Mouse (Mus musculus) Patski (cell line): ENCODE measurements at regions not wholly inside any gene's neighbourhood (a gene's known extent, or its start where the extent isn't known, plus 50 kb on each side); places are given as distances from the start of the nearest gene placed in this dataset.

Experiments used
- ATAC-seq: fragments of 100-300 bp; one replicate; pipeline ENCODE4 v1.8.0; 2021
- CTCF ChIA-PET: fragments of 350-600 bp; sonication (Branson Sonifier 250); formaldehyde crosslinking; loops from one replicate; lab custom pipeline; 2022; ENCODE audit warnings: inconsistent platforms; lab: Charles Lee
- POLR2A ChIA-PET: fragments of 350-600 bp; sonication (Branson Sonifier 250); formaldehyde crosslinking; loops from one replicate; lab custom pipeline; 2022; ENCODE audit warnings: antibody characterized with exemption, inconsistent platforms; lab: Charles Lee
- DNase-seq: peaks from one replicate; pipeline ENCODE4 v3.0.0-alpha.2; 2011; ENCODE audit warnings: low read depth, low spot score
- H3K27me3 ChIP-seq: fragments of 371-371 bp; one replicate; pipeline ENCODE4 v1.5.1; 2021
- CTCF ChIP-seq: fragments of 100-300 bp; IDR thresholded peaks from one replicate; pipeline ENCODE4 v1.5.1; 2021
- in situ Hi-C: fragments of 300-500 bp; cut with MboI; formaldehyde crosslinking; loops from 3 replicates; pipeline ENCODE4 v1.11.1; 2018; ENCODE audit warnings: low pct_unique_long_range_greater_than_20kb, mixed read lengths

DNA sequence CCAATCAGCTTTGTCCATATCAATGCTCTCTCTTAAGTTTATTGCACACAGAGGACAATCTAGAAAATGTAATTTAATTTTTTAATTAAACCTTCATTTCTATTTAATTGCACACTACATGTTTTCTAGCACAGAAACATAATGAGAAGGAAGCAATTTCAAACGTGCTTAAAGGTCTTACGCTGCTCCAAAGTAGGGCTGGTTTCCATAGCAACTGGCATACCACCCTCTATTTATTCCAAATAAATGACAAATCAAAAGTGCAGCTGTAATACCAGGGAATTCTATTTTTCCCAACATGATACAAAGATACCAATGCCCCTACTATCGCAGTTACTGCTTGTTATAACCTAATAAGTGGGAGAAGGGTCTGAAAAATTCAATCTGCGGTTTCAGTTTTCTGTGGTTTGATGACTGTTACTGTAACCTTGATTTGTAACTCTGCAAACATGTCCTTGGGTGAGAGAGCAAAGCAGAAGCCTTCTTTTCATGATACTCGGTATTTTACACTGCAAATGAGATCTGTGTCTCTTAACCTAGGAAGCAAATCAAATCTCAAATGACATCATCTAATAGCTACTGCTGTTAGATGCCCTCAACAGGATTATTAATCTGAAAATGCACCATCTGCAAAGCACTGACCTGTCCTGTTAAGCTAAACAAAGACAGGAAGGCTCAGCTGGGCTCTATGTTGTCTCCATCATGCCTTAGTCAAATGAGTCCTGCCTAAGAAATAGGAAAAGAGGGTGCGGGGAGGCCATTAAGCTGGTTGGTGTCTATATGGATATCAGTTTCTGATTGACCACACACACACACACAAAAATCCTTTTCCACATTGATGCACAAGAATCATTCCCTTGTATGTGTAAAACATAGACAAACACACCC lies 535.6 kb downstream of the Basp1 start:
- ChIA-PET POLR2A (no interaction called here), CTCF (no interaction called here)
- no peak for TF ChIP-seq CTCF

DNA sequence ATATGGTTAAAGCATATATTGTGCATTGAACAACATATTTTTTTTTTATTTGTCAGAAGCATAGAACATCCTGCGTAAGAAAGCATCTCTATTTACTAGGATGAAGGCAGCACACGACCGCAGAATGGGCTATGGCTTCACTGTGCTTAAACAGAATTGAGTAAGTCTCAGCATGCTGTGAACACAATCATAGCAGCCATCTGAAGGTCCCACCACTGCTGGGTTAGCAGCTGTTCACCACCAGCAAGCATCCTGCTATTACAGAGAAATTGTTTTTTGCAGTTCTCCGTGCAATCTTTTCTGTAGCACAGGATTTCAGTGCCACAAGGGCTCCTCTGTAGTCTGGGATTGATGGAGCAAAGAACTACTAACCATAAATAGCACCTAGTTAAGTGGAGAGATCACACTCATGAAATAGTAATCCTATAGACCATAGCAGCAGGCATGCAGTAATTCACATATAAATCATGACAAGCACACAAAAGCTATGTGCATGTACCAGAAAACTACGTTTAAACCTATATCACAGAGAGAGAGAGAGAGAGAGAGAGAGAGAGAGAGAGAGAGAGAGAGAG lies 537.3 kb downstream of the Basp1 start:
- ATAC-seq (no peak), DNase-seq (no peak)
- in situ Hi-C loops = no loop called here
- no peak for TF ChIP-seq CTCF
- no peaks in the 10 kb centered on the region for H3K27me3 ChIP-seq
- ChIA-PET CTCF (interaction anchor here (0.6 kb wide), 1 partner anchor 16 kb away, joined by 3 read pairs; no protein-coding TSS in a partner anchor), POLR2A (no interaction called here)

More for the DNA sequence above, 535.6 kb downstream of the Basp1 start:
- in situ Hi-C loops = no loop called here
- no peak for DNase-seq
- H3K27me3 ChIP-seq = no peaks in the 10 kb centered on the region
- no peak for ATAC-seq

DNA sequence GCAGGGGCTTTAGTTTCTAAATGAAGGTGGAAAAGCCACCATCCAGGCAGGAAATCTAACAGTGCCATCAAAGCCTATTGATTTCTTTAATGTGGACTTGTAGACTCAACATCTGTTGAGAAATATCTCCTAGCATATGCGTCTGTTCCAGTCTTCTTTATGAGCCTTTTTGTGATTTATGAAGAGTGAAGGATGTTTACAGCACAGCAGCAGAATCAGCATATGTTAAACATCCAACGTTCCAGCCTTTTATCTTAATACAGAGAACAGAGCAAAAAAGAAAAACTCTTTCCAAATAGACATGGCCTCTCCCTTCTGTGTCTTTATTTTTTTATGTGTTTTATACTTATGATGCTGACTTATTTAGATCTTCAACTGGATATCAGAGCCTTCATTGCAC lies 573.3 kb downstream of the Basp1 start:
- POLR2A ChIA-PET = no interaction called here
- H3K27me3 ChIP-seq = peaks cover 3% of the 10 kb centered on the region
- in situ Hi-C loops = no loop called here
- no peak for TF ChIP-seq CTCF
- CTCF ChIA-PET = no interaction called here
- DNase-seq (no peak), ATAC-seq (no peak)

DNA sequence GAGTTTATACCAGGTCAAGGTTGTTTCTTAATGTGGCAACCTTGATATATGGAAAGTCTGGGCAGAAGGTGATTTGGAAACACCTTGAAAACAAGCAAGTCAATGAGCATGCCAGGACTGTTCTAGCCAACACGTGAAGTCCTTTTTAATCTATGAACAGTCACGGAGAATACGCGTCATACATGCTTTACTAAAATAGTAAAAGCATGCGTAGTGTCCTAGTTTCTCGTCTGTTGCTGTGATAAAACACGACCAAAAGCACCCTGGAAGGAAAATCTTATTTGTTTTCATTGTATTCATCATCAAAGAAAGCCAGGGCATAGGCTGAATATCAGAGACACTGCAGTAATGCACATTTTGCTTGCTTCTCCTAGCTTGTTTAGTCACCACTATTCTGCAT lies 575.2 kb downstream of the Basp1 start:
- CTCF ChIA-PET = no interaction called here
- no peak for TF ChIP-seq CTCF
- in situ Hi-C loops = no loop called here
- POLR2A ChIA-PET = no interaction called here
- DNase-seq = no peak
- H3K27me3 ChIP-seq = peaks cover 6% of the 10 kb centered on the region
- no peak for ATAC-seq

- DNase-seq (no peak), ATAC-seq (no peak)
- no peaks in the 10 kb centered on the region for H3K27me3 ChIP-seq
- CTCF ChIA-PET = no interaction called here
- POLR2A ChIA-PET = no interaction called here
- in situ Hi-C loops = no loop called here
- TF ChIP-seq CTCF = no peak
These were observed 585.7 kb downstream of the Basp1 start for GRCm38 (mm10) chr15:24827881-24828280.

GRCm38 (mm10) chr15:24827259-24827658 lies 586.3 kb downstream of the Basp1 start:
- CTCF ChIA-PET = no interaction called here
- POLR2A ChIA-PET = no interaction called here
- no peak for TF ChIP-seq CTCF
- DNase-seq (no peak), ATAC-seq (no peak)
- H3K27me3 ChIP-seq = no peaks in the 10 kb centered on the region
- in situ Hi-C loops = no loop called here

GRCm38 (mm10) chr15:24796836-24797235 lies 616.7 kb downstream of the Basp1 start:
- in situ Hi-C loops = no loop called here
- no peaks in the 10 kb centered on the region for H3K27me3 ChIP-seq
- no peak for DNase-seq
- ATAC-seq = no peak
- TF ChIP-seq CTCF = no peak
- ChIA-PET POLR2A (no interaction called here), CTCF (no interaction called here)

DNA sequence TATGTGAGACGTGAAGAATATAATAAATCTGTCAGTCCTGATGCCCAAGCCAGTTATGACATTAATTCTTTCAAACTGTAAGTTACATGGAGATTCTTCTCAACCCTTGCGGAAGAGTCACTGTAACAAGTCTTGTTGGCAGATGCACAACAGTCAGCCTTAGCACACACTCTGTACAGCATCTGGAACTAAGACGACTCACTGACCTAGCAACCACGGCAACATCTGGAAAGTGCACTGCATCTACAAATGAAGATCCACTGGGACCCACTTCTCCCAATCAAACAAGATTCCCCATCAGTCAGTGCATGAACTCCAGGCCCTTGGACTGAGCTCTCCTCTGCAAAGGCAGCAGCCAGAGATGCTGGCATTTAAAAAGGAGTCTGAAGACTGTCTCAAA lies 620.2 kb downstream of the Basp1 start:
- TF ChIP-seq CTCF = no peak
- no peak for ATAC-seq
- ChIA-PET POLR2A (no interaction called here), CTCF (no interaction called here)
- DNase-seq = no peak
- H3K27me3 ChIP-seq = no peaks in the 10 kb centered on the region
- in situ Hi-C loops = no loop called here

GRCm38 (mm10) chr15:24786336-24786735 lies 627.2 kb downstream of the Basp1 start:
- ChIA-PET CTCF (interaction anchor here (1.3 kb wide), 1 partner anchor 10 kb away, joined by 3 read pairs; no protein-coding TSS in a partner anchor), POLR2A (no interaction called here)
- no peak for ATAC-seq
- DNase-seq = no peak
- no peaks in the 10 kb centered on the region for H3K27me3 ChIP-seq
- TF ChIP-seq CTCF = no peak
- in situ Hi-C loops = no loop called here

- ChIA-PET POLR2A (no interaction called here), CTCF (no interaction called here)
- TF ChIP-seq CTCF = no peak
- H3K27me3 ChIP-seq = peaks cover 5% of the 10 kb centered on the region
- no peak for DNase-seq
- ATAC-seq = no peak
- in situ Hi-C loops = no loop called here
These were observed 635.3 kb downstream of the Basp1 start for GRCm38 (mm10) chr15:24778234-24778633.

GRCm38 (mm10) chr15:24751480-24752157 lies 661.9 kb downstream of the Basp1 start:
- CTCF ChIA-PET = no interaction called here
- in situ Hi-C loops = no loop called here

More at GRCm38 (mm10) chr15:24751480-24752157, 661.9 kb downstream of the Basp1 start:
- DNase-seq (no peak), ATAC-seq (no peak)
- TF ChIP-seq CTCF = no peak
- H3K27me3 ChIP-seq = peaks cover 3% of the 10 kb centered on the region
- POLR2A ChIA-PET = no interaction called here
